Mouse (Mus musculus) lung, embryonic 14.5 days (tissue): ENCODE results near the gene Rcor2. TPM values are rescaled to one million over a fixed set of nuclear protein-coding genes. Genes with fewer than 3 reads are reported as not detected.

Experiments used
- ATAC-seq: fragments of 200-750 bp; cut with Nextera tagmentation; 2 replicates; pipeline ENCODE4 v1.8.0; 2017; ENCODE audit warnings: mild to moderate bottlenecking, moderate TSS enrichment, moderate library complexity; ENCODE audit not compliant: insufficient read depth
- DNase-seq: peaks from one replicate; pipeline ENCODE4 v3.0.0-alpha.2; 2015
- H3K27ac ChIP-seq: fragments of 300-500 bp; sonication (generic); 2 replicates; pipeline ENCODE4 v1.5.1; 2014; ENCODE audit warnings: low read depth, mild to moderate bottlenecking, moderate library complexity
- H3K27me3 ChIP-seq: fragments of 300-500 bp; sonication (generic); 2 replicates; pipeline ENCODE4 v1.6.1; 2014; ENCODE audit warnings: low read length, control low read depth; ENCODE audit not compliant: insufficient read depth
- H3K36me3 ChIP-seq: fragments of 300-500 bp; sonication (generic); 2 replicates; pipeline ENCODE4 v1.6.1; 2014; ENCODE audit warnings: control low read depth; ENCODE audit not compliant: insufficient read depth
- H3K4me1 ChIP-seq: fragments of 300-500 bp; sonication (generic); 2 replicates; pipeline ENCODE4 v1.6.1; 2014; ENCODE audit warnings: antibody characterized with exemption, control low read depth; ENCODE audit not compliant: insufficient read depth
- H3K4me2 ChIP-seq: fragments of 300-500 bp; sonication (generic); 2 replicates; pipeline ENCODE4 v1.6.1; 2014; ENCODE audit warnings: mild to moderate bottlenecking
- H3K4me3 ChIP-seq: fragments of 300-500 bp; sonication (generic); 2 replicates; pipeline ENCODE4 v1.5.1; 2014; ENCODE audit warnings: low read depth, low read length
- H3K9ac ChIP-seq: fragments of 300-500 bp; sonication (generic); 2 replicates; pipeline ENCODE4 v1.6.1; 2014
- H3K9me3 ChIP-seq: fragments of 300-500 bp; sonication (generic); 2 replicates; pipeline ENCODE4 v1.6.1; 2016; ENCODE audit warnings: low read depth, low read length, control low read depth
- CTCF ChIP-seq: IDR thresholded peaks from 2 replicates; pipeline ENCODE4 v1.5.1; 2016; ENCODE audit warnings: antibody characterized with exemption, low read depth
- WGBS: fragments of 180-500 bp; shearing (Covaris S2); extraction: QIAGEN DNeasy Blood & Tissue Kit; methylation state at CpG from one replicate; pipeline ENCODE4 v1.1.7; 2014; 5-methylcytosine and 5-hydroxymethylcytosine counted together
- polyA plus RNA-seq: library from polyadenylated mRNA; unstranded; fragments of >200 nt; fragmentation: Nextera tagmentation; extraction: Ambion mirVana; gene quantifications from 2 replicates; pipeline ENCODE4 v1.2.1, GENCODE M21; 2014

Gene Rcor2
- polyA plus RNA-seq, 1 experiment from 2014 or later, result 7.9 TPM

GRCm38 (mm10) chr19:7309738-7310330 is 42.7 kb downstream of the Rcor2 start:
- Histone ChIP-seq H3K4me3 (no peak overlapping the region), H3K36me3 (no peaks in the 10 kb centered on the region), H3K9me3 (no peaks in the 10 kb centered on the region), H3K4me1 (peaks cover 28% of the 10 kb centered on the region), H3K27me3 (no peaks in the 10 kb centered on the region), H3K27ac (peak overlapping the region; percentile 89), H3K4me2 (no peak overlapping the region), H3K9ac (no peak overlapping the region)
- ATAC-seq, result no peak
- 62% methylated on average over 2 of the region's 2 CpGs for WGBS
- TF ChIP-seq CTCF, result no peak
- DNase-seq, result no peak

- Histone ChIP-seq H3K27me3 (no peaks in the 10 kb centered on the region), H3K4me2 (peak overlapping the region; percentile 39), H3K36me3 (no peaks in the 10 kb centered on the region), H3K4me3 (no peak overlapping the region), H3K27ac (peak overlapping the region; percentile 89), H3K4me1 (peaks cover 28% of the 10 kb centered on the region), H3K9ac (peak overlapping the region; percentile 27; the same call in 1 of the 2 replicates), H3K9me3 (no peaks in the 10 kb centered on the region)
- peak; percentile 11; the same call in 1 of the 2 replicates for TF ChIP-seq CTCF
- peak; percentile 73; the same call in 1 of the 2 replicates for ATAC-seq
- 18% methylated on average over 5 of the region's 5 CpGs for WGBS
- DNase-seq, result peak; percentile 75
Observed at GRCm38 (mm10) chr19:7310704-7311103, 43.6 kb downstream of the Rcor2 start.

- Histone ChIP-seq H3K27ac (peak overlapping the region; percentile 89), H3K27me3 (no peaks in the 10 kb centered on the region), H3K4me1 (peaks cover 28% of the 10 kb centered on the region), H3K9ac (0 out of 2 replicates have a peak overlapping the region, but pooled peaks have one; percentile 9), H3K9me3 (no peaks in the 10 kb centered on the region), H3K36me3 (no peaks in the 10 kb centered on the region), H3K4me2 (peak overlapping the region; percentile 39), H3K4me3 (no peak overlapping the region)
- WGBS, result 34% methylated on average over 10 of the region's 10 CpGs
- ATAC-seq (no peak), DNase-seq (peak; percentile 34)
- TF ChIP-seq CTCF, result no peak
Observed at GRCm38 (mm10) chr19:7311306-7311705, 44.2 kb downstream of the Rcor2 start.

- Histone ChIP-seq H3K27me3 (no peaks in the 10 kb centered on the region), H3K4me2 (no peak overlapping the region), H3K9me3 (no peaks in the 10 kb centered on the region), H3K9ac (no peak overlapping the region), H3K27ac (no peak overlapping the region), H3K4me3 (no peak overlapping the region), H3K4me1 (peaks cover 21% of the 10 kb centered on the region; the same call in 1 of the 2 replicates), H3K36me3 (no peaks in the 10 kb centered on the region)
- TF ChIP-seq CTCF, result no peak
- DNase-seq (no peak), ATAC-seq (no peak)
- WGBS, result 78% methylated on average over 2 of the region's 2 CpGs
Observed at GRCm38 (mm10) chr19:7313660-7314059, 46.5 kb downstream of the Rcor2 start.

GRCm38 (mm10) chr19:7314976-7315586 is 48.0 kb downstream of the Rcor2 start:
- TF ChIP-seq CTCF, result no peak
- 55% methylated on average over 8 of the region's 8 CpGs for WGBS
- H3K36me3 ChIP-seq, result no peaks in the 10 kb centered on the region
- peaks cover 18% of the 10 kb centered on the region; the same call in 1 of the 2 replicates for H3K4me1 ChIP-seq
- H3K9ac ChIP-seq, result no peak overlapping the region
- H3K4me3 ChIP-seq, result no peak overlapping the region
- H3K9me3 ChIP-seq, result no peaks in the 10 kb centered on the region
- 0 out of 2 replicates have a peak, but pooled peaks have one; percentile 33 for ATAC-seq
- no peak overlapping the region for H3K4me2 ChIP-seq
- H3K27me3 ChIP-seq, result no peaks in the 10 kb centered on the region
- peak; percentile 72 for DNase-seq
- no peak overlapping the region for H3K27ac ChIP-seq

GRCm38 (mm10) chr19:7315587-7315984 is 48.5 kb downstream of the Rcor2 start:
- H3K9ac ChIP-seq, result no peak overlapping the region
- H3K36me3 ChIP-seq, result no peaks in the 10 kb centered on the region
- ATAC-seq, result no peak
- WGBS, result 89% methylated on average over 4 of the region's 4 CpGs
- H3K27me3 ChIP-seq, result no peaks in the 10 kb centered on the region
- H3K4me3 ChIP-seq, result no peak overlapping the region
- H3K27ac ChIP-seq, result no peak overlapping the region
- no peak overlapping the region for H3K4me2 ChIP-seq
- H3K9me3 ChIP-seq, result no peaks in the 10 kb centered on the region
- TF ChIP-seq CTCF, result no peak
- peaks cover 12% of the 10 kb centered on the region; the same call in 1 of the 2 replicates for H3K4me1 ChIP-seq
- DNase-seq, result no peak

GRCm38 (mm10) chr19:7316822-7317221 is 49.7 kb downstream of the Rcor2 start:
- Histone ChIP-seq H3K9me3 (no peaks in the 10 kb centered on the region), H3K27ac (no peak overlapping the region), H3K36me3 (no peaks in the 10 kb centered on the region), H3K9ac (no peak overlapping the region), H3K4me1 (0 out of 2 replicates have a peak, but pooled peaks cover under 1% of the 10 kb centered on the region), H3K27me3 (no peaks in the 10 kb centered on the region), H3K4me2 (no peak overlapping the region), H3K4me3 (no peak overlapping the region)
- ATAC-seq, result no peak
- no peak for TF ChIP-seq CTCF
- 69% methylated on average over 4 of the region's 4 CpGs for WGBS
- DNase-seq, result no peak
